Mouse (Mus musculus) 416B (cell line): Measurements from ENCODE around the gene Ddx28.

Experiments used
- DNase-seq: peaks from one replicate; pipeline ENCODE4 v3.0.0; 2011; ENCODE audit warnings: low read depth

The Ddx28 gene

GRCm38 (mm10) chr8:106011643-106011986 lies at the start of gene Ddx28:
Ddx28 (minus strand) TSS chr8:106011882.
- DNase-seq: no peak

GRCm38 (mm10) chr8:106060521-106060920 lies 48.8 kb upstream of the Ddx28 start:
- DNase-seq: peak; percentile 65

- DNase-seq: peak; percentile 73
These were observed 48.1 kb upstream of the Ddx28 start for GRCm38 (mm10) chr8:106059613-106060371.

- DNase-seq: peak; percentile 99
These were observed 47.3 kb upstream of the Ddx28 start, which contains the start of gene Nfatc3 for GRCm38 (mm10) chr8:106058731-106059612. Nfatc3 (plus strand) TSS chr8:106058840.

- no peak for DNase-seq
These were observed 44.8 kb upstream of the Ddx28 start for GRCm38 (mm10) chr8:106056455-106056982.

- no peak for DNase-seq
These were observed 43.4 kb upstream of the Ddx28 start for GRCm38 (mm10) chr8:106055038-106055437.

GRCm38 (mm10) chr8:106054190-106054811 lies 42.6 kb upstream of the Ddx28 start:
- peak; percentile 56 for DNase-seq

GRCm38 (mm10) chr8:106052510-106053089 lies 40.9 kb upstream of the Ddx28 start:
- no peak for DNase-seq

- DNase-seq: no peak
These were observed 39.4 kb upstream of the Ddx28 start for GRCm38 (mm10) chr8:106051068-106051467.

GRCm38 (mm10) chr8:106049840-106050239 lies 38.2 kb upstream of the Ddx28 start:
- peak; percentile 30 for DNase-seq

GRCm38 (mm10) chr8:106047854-106048630 lies 36.4 kb upstream of the Ddx28 start:
- DNase-seq: no peak

- DNase-seq: no peak
These were observed 35.3 kb upstream of the Ddx28 start for GRCm38 (mm10) chr8:106046872-106047559.

- DNase-seq: peak; percentile 59
These were observed 32.5 kb upstream of the Ddx28 start for GRCm38 (mm10) chr8:106044151-106044550.

GRCm38 (mm10) chr8:106043055-106043454 lies 31.4 kb upstream of the Ddx28 start:
- no peak for DNase-seq

GRCm38 (mm10) chr8:106040218-106040617 lies 28.5 kb upstream of the Ddx28 start:
- no peak for DNase-seq

- DNase-seq: no peak
These were observed 27.9 kb upstream of the Ddx28 start for GRCm38 (mm10) chr8:106039605-106040004.

GRCm38 (mm10) chr8:106038721-106039120 lies 27.0 kb upstream of the Ddx28 start:
- no peak for DNase-seq

- peak; percentile 78 for DNase-seq
These were observed 10.8 kb upstream of the Ddx28 start for GRCm38 (mm10) chr8:106022483-106022882.

GRCm38 (mm10) chr8:106018039-106018438 lies 6.4 kb upstream of the Ddx28 start:
- no peak for DNase-seq

- DNase-seq: peak; percentile 66
These were observed 5.4 kb upstream of the Ddx28 start for GRCm38 (mm10) chr8:106017130-106017529.

GRCm38 (mm10) chr8:106016284-106016683 lies 4.6 kb upstream of the Ddx28 start:
- DNase-seq: no peak
